Mouse (Mus musculus) leukemia stem cell, adult 10-12 weeks (primary cell): ENCODE data around the gene Gm10471. TPM values are rescaled to one million over a fixed set of nuclear protein-coding genes. Genes with fewer than 3 reads are reported as not detected.

Source experiments
- polyA plus RNA-seq: library from polyadenylated mRNA; stranded (reverse); fragments of >175 nt; gene quantifications from 2 replicates; pipeline ENCODE4 v1.2.3, GENCODE M21; 2012; ENCODE audit warnings: low replicate concordance

The Gm10471 gene
- not detected in 2 replicates for polyA plus RNA-seq

GRCm38 (mm10) chr5:26089191-26089590, at the start of gene Gm10471:
Gene Gm10471, minus strand, starts transcription at chr5:26089291.

DNA sequence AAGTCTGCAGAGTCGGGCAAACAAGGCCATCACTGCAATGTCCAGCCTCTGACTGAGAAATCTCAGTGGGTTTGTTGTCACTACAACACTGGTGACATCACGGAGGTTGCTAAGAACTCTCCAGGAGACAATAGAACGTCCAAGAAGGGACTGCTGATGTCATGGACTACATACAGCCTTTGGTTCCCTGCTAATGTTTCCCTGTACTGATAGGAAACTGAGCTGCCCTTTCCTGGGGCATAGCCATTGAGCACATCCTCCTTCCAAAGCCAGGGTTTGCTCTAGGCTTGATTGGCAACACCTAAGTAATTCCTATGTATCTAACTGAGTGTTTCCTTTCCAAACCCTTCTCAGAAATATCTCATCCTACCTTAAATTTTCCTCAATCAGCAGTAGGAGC, 32.2 kb upstream of the Gm10471 start, which contains the start of gene Gm10220:
Gm10220 (minus strand) TSS at position 101 of the 400 bp plus-strand sequence.

DNA sequence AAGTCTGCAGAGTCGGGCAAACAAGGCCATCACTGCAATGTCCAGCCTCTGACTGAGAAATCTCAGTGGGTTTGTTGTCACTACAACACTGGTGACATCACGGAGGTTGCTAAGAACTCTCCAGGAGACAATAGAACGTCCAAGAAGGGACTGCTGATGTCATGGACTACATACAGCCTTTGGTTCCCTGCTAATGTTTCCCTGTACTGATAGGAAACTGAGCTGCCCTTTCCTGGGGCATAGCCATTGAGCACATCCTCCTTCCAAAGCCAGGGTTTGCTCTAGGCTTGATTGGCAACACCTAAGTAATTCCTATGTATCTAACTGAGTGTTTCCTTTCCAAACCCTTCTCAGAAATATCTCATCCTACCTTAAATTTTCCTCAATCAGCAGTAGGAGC, 16.2 kb upstream of the Gm10471 start, which contains the start of gene 5031410I06Rik:
5031410I06Rik (minus strand) TSS at position 101 of the 400 bp plus-strand sequence.

DNA sequence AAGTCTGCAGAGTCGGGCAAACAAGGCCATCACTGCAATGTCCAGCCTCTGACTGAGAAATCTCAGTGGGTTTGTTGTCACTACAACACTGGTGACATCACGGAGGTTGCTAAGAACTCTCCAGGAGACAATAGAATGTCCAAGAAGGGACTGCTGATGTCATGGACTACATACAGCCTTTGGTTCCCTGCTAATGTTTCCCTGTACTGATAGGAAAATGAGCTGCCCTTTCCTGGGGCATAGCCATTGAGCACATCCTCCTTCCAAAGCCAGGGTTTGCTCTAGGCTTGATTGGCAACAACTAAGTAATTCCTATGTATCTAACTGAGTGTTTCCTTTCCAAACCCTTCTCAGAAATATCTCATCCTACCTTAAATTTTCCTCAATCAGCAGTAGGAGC, 30.6 kb downstream of the Gm10471 start, which contains the start of gene Gm7347:
Gm7347 (minus strand) TSS at position 101 of the 400 bp plus-strand sequence.

DNA sequence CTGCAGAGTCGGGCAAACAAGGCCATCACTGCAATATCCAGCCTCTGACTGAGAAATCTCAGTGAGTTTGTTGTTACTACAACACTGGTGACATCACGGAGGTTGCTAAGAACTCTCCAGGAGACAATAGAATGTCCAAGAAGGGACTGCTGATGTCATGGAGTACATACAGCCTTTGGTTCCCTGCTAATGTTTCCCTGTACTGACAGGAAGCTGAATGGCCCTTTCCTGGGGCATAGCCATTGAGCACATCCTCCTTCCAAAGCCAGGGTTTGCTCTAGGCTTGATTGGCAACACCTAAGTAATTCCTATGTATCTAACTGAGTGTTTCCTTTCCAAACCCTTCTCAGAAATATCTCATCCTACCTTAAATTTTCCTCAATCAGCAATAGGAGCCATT, 49.6 kb downstream of the Gm10471 start, which contains the start of gene Speer4a:
Speer4a (minus strand) TSS at position 101 of the 400 bp plus-strand sequence.

Other genes starting within 250 kb of the Gm10471 start
- not detected in 2 replicates for gene Gm21663, start 146.9 kb downstream of the Gm10471 start, polyA plus RNA-seq
- not detected in 2 replicates for gene Gm21671, start 134.9 kb downstream of the Gm10471 start, polyA plus RNA-seq
- not detected in 2 replicates for gene Gm21680, start 116.6 kb downstream of the Gm10471 start, polyA plus RNA-seq
- 0.07 TPM in 1 of 2 replicates, not detected in the other for gene Gm21698, start 100.6 kb downstream of the Gm10471 start, polyA plus RNA-seq
- gene Gm1979, start 84.5 kb downstream of the Gm10471 start, polyA plus RNA-seq, result not detected in 2 replicates
- 0.17 TPM in 1 of 2 replicates, not detected in the other for gene Gm5862, start 66.4 kb downstream of the Gm10471 start, polyA plus RNA-seq
- not detected in 2 replicates for gene Speer4a, start 49.7 kb downstream of the Gm10471 start, polyA plus RNA-seq
- gene Gm7347, start 30.7 kb downstream of the Gm10471 start, polyA plus RNA-seq, result not detected in 2 replicates
- gene 5031410I06Rik, start 16.1 kb upstream of the Gm10471 start, polyA plus RNA-seq, result not detected in 2 replicates
- gene Gm10220, start 32.1 kb upstream of the Gm10471 start, polyA plus RNA-seq, result not detected in 2 replicates
- not detected in 2 replicates for gene Gm7361, start 168.4 kb upstream of the Gm10471 start, polyA plus RNA-seq